Mouse (Mus musculus) kidney, embryonic 14.5 days (tissue): ENCODE measurements at regions not wholly inside any gene's neighbourhood (a gene's known extent, or its start where the extent isn't known, plus 50 kb on each side); places are given as distances from the start of the nearest gene placed in this dataset.

Experiments used
- ATAC-seq: fragments of 200-750 bp; cut with Nextera tagmentation; 2 replicates; pipeline ENCODE4 v1.8.0; 2017; ENCODE audit warnings: moderate number of reproducible peaks, mild to moderate bottlenecking, moderate TSS enrichment, moderate library complexity; ENCODE audit not compliant: low FRiP score, low TSS enrichment
- H3K27ac ChIP-seq: fragments of 300-500 bp; sonication (generic); 2 replicates; pipeline ENCODE4 v1.5.1; 2014; ENCODE audit warnings: low read depth, mild to moderate bottlenecking, low read length, moderate library complexity, mixed read lengths
- H3K27me3 ChIP-seq: fragments of 300-500 bp; sonication (generic); 2 replicates; pipeline ENCODE4 v1.6.1; 2014; ENCODE audit warnings: mild to moderate bottlenecking, low read length; ENCODE audit not compliant: control insufficient read depth, insufficient read depth
- H3K36me3 ChIP-seq: fragments of 300-500 bp; sonication (generic); 2 replicates; pipeline ENCODE4 v1.6.1; 2014; ENCODE audit warnings: low read length, mixed read lengths; ENCODE audit not compliant: control insufficient read depth, insufficient read depth
- H3K4me1 ChIP-seq: fragments of 300-500 bp; sonication (generic); 2 replicates; pipeline ENCODE4 v1.6.1; 2014; ENCODE audit warnings: low read length, mixed read lengths; ENCODE audit not compliant: control insufficient read depth, insufficient read depth
- H3K4me2 ChIP-seq: fragments of 300-500 bp; sonication (generic); replicated peaks from 2 replicates; pipeline ENCODE4 v1.6.1; 2014; ENCODE audit warnings: low read depth, mild to moderate bottlenecking, low read length
- H3K4me3 ChIP-seq: fragments of 300-500 bp; sonication (generic); 2 replicates; pipeline ENCODE4 v1.5.1; 2014; ENCODE audit warnings: mild to moderate bottlenecking, low read length
- H3K9ac ChIP-seq: fragments of 300-500 bp; sonication (generic); 2 replicates; pipeline ENCODE4 v1.6.1; 2014; ENCODE audit warnings: low read depth, mild to moderate bottlenecking, low read length, moderate library complexity
- H3K9me3 ChIP-seq: fragments of 300-500 bp; sonication (generic); 2 replicates; pipeline ENCODE4 v1.6.1; 2016; ENCODE audit warnings: low read length; ENCODE audit not compliant: control insufficient read depth
- WGBS: fragments of 180-500 bp; shearing (Covaris S2); extraction: QIAGEN DNeasy Blood & Tissue Kit; methylation state at CpG from one replicate; pipeline ENCODE4 v1.1.7; 2014; 5-methylcytosine and 5-hydroxymethylcytosine counted together

GRCm38 (mm10) chr12:99091770-99092169 is 171.4 kb downstream of the Ttc8 start:
- ATAC-seq: no peak
- H3K36me3 ChIP-seq: no peaks in the 10 kb centered on the region
- no peaks in the 10 kb centered on the region for H3K4me1 ChIP-seq
- 66% methylated on average over 4 of the region's 4 CpGs for WGBS
- no peak overlapping the region for H3K27ac ChIP-seq
- no peak overlapping the region for H3K9ac ChIP-seq
- H3K9me3 ChIP-seq: no peaks in the 10 kb centered on the region
- H3K27me3 ChIP-seq: peaks cover 6% of the 10 kb centered on the region; the same call in 1 of the 2 replicates
- no peak overlapping the region for H3K4me3 ChIP-seq
- no peak overlapping the region for H3K4me2 ChIP-seq

GRCm38 (mm10) chr12:99093151-99093550 is 172.8 kb downstream of the Ttc8 start:
- no peak overlapping the region for H3K4me3 ChIP-seq
- no peaks in the 10 kb centered on the region for H3K4me1 ChIP-seq
- 64% methylated on average over 3 of the region's 3 CpGs for WGBS
- no peaks in the 10 kb centered on the region for H3K9me3 ChIP-seq
- no peak overlapping the region for H3K27ac ChIP-seq
- no peak for ATAC-seq
- H3K9ac ChIP-seq: no peak overlapping the region
- H3K4me2 ChIP-seq: no peak overlapping the region
- no peaks in the 10 kb centered on the region for H3K36me3 ChIP-seq
- H3K27me3 ChIP-seq: peaks cover 5% of the 10 kb centered on the region; the same call in 1 of the 2 replicates

- no peaks in the 10 kb centered on the region for H3K9me3 ChIP-seq
- no peaks in the 10 kb centered on the region for H3K36me3 ChIP-seq
- no peak overlapping the region for H3K27ac ChIP-seq
- H3K4me3 ChIP-seq: no peak overlapping the region
- peaks cover 3% of the 10 kb centered on the region; the same call in 1 of the 2 replicates for H3K27me3 ChIP-seq
- no peaks in the 10 kb centered on the region for H3K4me1 ChIP-seq
- 86% methylated on average over 6 of the region's 6 CpGs for WGBS
- no peak overlapping the region for H3K4me2 ChIP-seq
- no peak for ATAC-seq
- H3K9ac ChIP-seq: no peak overlapping the region
Measured at GRCm38 (mm10) chr12:99093989-99094388, 173.6 kb downstream of the Ttc8 start.

- 36% methylated on average over 14 of the region's 14 CpGs for WGBS
- no peak overlapping the region for H3K9ac ChIP-seq
- H3K4me1 ChIP-seq: no peaks in the 10 kb centered on the region
- H3K4me2 ChIP-seq: no peak overlapping the region; the same call in 1 of the 2 replicates
- no peak overlapping the region for H3K4me3 ChIP-seq
- no peaks in the 10 kb centered on the region for H3K36me3 ChIP-seq
- ATAC-seq: peak; percentile 62; the same call in 1 of the 2 replicates
- H3K27ac ChIP-seq: no peak overlapping the region
- H3K9me3 ChIP-seq: no peaks in the 10 kb centered on the region
- H3K27me3 ChIP-seq: peaks cover 4% of the 10 kb centered on the region; the same call in 1 of the 2 replicates
Measured at GRCm38 (mm10) chr12:99096930-99097617, 176.7 kb downstream of the Ttc8 start.

GRCm38 (mm10) chr12:99097618-99098066 is 177.3 kb downstream of the Ttc8 start:
- 87% methylated on average over 17 of the region's 17 CpGs for WGBS
- Histone ChIP-seq H3K9ac (no peak overlapping the region), H3K4me2 (no peak overlapping the region), H3K27ac (no peak overlapping the region), H3K9me3 (no peaks in the 10 kb centered on the region), H3K4me1 (no peaks in the 10 kb centered on the region), H3K27me3 (peaks cover 4% of the 10 kb centered on the region; the same call in 1 of the 2 replicates), H3K36me3 (no peaks in the 10 kb centered on the region), H3K4me3 (no peak overlapping the region)
- no peak for ATAC-seq

GRCm38 (mm10) chr12:99099881-99100280 is 179.5 kb downstream of the Ttc8 start:
- no peak overlapping the region for H3K9ac ChIP-seq
- WGBS: 72% methylated on average over 7 of the region's 7 CpGs
- no peak overlapping the region for H3K4me3 ChIP-seq
- H3K27me3 ChIP-seq: peaks cover 4% of the 10 kb centered on the region; the same call in 1 of the 2 replicates
- no peak overlapping the region for H3K27ac ChIP-seq
- H3K9me3 ChIP-seq: no peaks in the 10 kb centered on the region
- H3K4me1 ChIP-seq: no peaks in the 10 kb centered on the region
- H3K36me3 ChIP-seq: no peaks in the 10 kb centered on the region
- ATAC-seq: no peak
- H3K4me2 ChIP-seq: no peak overlapping the region

- 92% methylated on average over 5 of the region's 5 CpGs for WGBS
Measured at GRCm38 (mm10) chr12:99108616-99109015, 188.2 kb downstream of the Ttc8 start.

GRCm38 (mm10) chr12:99113781-99114180 is 193.4 kb downstream of the Ttc8 start:
- H3K9me3 ChIP-seq: peaks cover 2% of the 10 kb centered on the region; the same call in 1 of the 2 replicates
- H3K4me3 ChIP-seq: no peak overlapping the region
- ATAC-seq: no peak
- H3K27me3 ChIP-seq: peaks cover 18% of the 10 kb centered on the region
- H3K27ac ChIP-seq: no peak overlapping the region
- H3K36me3 ChIP-seq: no peaks in the 10 kb centered on the region
- H3K9ac ChIP-seq: no peak overlapping the region
- 88% methylated on average over 2 of the region's 2 CpGs for WGBS
- no peak overlapping the region for H3K4me2 ChIP-seq
- no peaks in the 10 kb centered on the region for H3K4me1 ChIP-seq

More at GRCm38 (mm10) chr12:99108616-99109015, 188.2 kb downstream of the Ttc8 start:
- H3K4me1 ChIP-seq: no peaks in the 10 kb centered on the region
- H3K4me2 ChIP-seq: no peak overlapping the region
- no peak overlapping the region for H3K27ac ChIP-seq
- H3K9me3 ChIP-seq: no peaks in the 10 kb centered on the region; the same call in 1 of the 2 replicates
- no peaks in the 10 kb centered on the region for H3K36me3 ChIP-seq
- ATAC-seq: no peak
- peaks cover 12% of the 10 kb centered on the region for H3K27me3 ChIP-seq
- no peak overlapping the region for H3K4me3 ChIP-seq
- no peak overlapping the region for H3K9ac ChIP-seq

GRCm38 (mm10) chr12:99116491-99116890 is 196.1 kb downstream of the Ttc8 start:
- Histone ChIP-seq H3K9ac (no peak overlapping the region), H3K4me1 (no peaks in the 10 kb centered on the region), H3K36me3 (no peaks in the 10 kb centered on the region), H3K4me3 (no peak overlapping the region), H3K4me2 (no peak overlapping the region), H3K27ac (no peak overlapping the region), H3K27me3 (peaks cover 19% of the 10 kb centered on the region), H3K9me3 (peaks cover 4% of the 10 kb centered on the region; the same call in 1 of the 2 replicates)
- WGBS: 9% methylated on average over 7 of the region's 7 CpGs
- peak; percentile 90 for ATAC-seq
